Mouse (Mus musculus): ENCODE data around the gene Arhgap1. TPM values are rescaled to one million over a fixed set of nuclear protein-coding genes. Genes with fewer than 3 reads are reported as not detected.

Gene Arhgap1
- polyA plus RNA-seq, 1 experiment from 2014 or later = 132 TPM

- Histone ChIP-seq H3K36me3 (no peaks in the 10 kb centered on the region), H3K4me1 (peaks cover 12% of the 10 kb centered on the region), H3K27ac (no peak overlapping the region), H3K9ac (no peak overlapping the region), H3K4me3 (replicated peaks) (no peak overlapping the region), H3K9me3 (replicated peaks) (no peaks in the 10 kb centered on the region), H3K4me2 (no peak overlapping the region), H3K27me3 (no peaks in the 10 kb centered on the region)
- no peak for ATAC-seq (replicated peaks; ENCODE audit: low FRiP score)
Observed at GRCm38 (mm10) chr2:91706456-91706855, 56.8 kb downstream of the Arhgap1 start.

GRCm38 (mm10) chr2:91708361-91708760, 58.7 kb downstream of the Arhgap1 start:
- no peak overlapping the region for H3K4me3 ChIP-seq (replicated peaks)
- no peak overlapping the region for H3K9ac ChIP-seq
- peaks cover 23% of the 10 kb centered on the region for H3K4me1 ChIP-seq
- no peak for ATAC-seq (replicated peaks; ENCODE audit: low FRiP score)
- no peaks in the 10 kb centered on the region for H3K9me3 ChIP-seq (replicated peaks)
- H3K27me3 ChIP-seq = no peaks in the 10 kb centered on the region
- no peaks in the 10 kb centered on the region for H3K36me3 ChIP-seq
- 91% methylated on average over 6 of the region's 6 CpGs for WGBS
- H3K4me2 ChIP-seq = no peak overlapping the region
- no peak overlapping the region for H3K27ac ChIP-seq

DNA sequence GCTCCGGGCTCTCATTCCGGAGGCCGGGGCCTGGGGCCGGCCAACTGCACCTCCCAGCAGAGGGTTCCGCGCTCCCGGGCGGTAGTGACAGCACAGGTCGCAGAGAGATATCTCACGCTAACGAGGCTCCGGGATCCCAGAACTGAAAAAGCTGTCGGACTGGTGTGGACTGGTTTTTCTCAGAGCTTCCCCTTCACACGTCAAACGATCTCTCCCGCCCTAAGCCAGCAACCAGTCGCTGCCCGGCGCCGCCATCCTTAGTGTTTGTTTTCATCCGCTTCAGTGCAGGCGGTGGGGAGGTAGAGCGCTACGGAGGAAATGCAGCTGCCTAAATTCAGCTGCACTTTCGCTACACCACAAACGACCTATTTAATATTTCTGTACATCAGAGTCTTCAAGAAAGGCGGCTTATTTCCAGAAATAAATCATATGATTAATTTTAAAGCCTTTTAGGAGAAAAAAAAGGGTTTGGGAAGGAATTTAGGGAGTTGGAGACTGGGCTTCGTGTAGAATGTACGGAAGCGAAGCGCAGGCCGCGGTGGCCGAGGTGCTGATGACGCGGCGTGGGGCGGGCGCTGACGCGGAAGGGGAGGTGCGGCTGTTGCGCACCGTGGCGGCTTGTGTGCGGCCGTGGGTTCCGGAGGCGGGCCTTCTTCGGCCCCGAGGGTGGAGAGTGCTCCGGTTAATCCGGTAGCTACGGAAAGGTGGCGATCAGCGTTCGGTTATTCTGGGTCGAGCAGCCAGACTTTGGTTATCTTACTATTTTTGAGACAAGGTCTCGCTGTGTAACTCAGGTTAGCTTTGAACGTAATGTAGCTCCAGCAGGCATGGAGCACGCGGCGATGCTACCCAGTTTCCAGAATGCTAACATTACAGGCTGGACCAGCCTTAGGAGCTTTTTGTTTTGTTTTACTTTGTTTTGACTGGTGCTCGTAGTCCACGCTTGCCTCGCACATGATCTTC, 60.9 kb downstream of the Arhgap1 start, which contains the start of the genes Atg13 and Harbi1:
Gene Atg13 (minus strand): TSS at position 305 of the 963 bp plus-strand sequence.
Gene Harbi1 (plus strand): TSS at position 581 of the 963 bp plus-strand sequence.
- Histone ChIP-seq H3K9ac (peak within 1 kb of the TSS; percentile 70), H3K36me3 (no peaks in the 10 kb centered on the region), H3K9me3 (replicated peaks) (no peaks in the 10 kb centered on the region), H3K4me3 (replicated peaks) (peak within 1 kb of the TSS; percentile 72), H3K4me1 (peaks cover 23% of the 10 kb centered on the region), H3K27me3 (no peaks in the 10 kb centered on the region), H3K27ac (peak within 1 kb of the TSS; percentile 73), H3K4me2 (peak within 1 kb of the TSS; percentile 73)
- peak; percentile 99 for ATAC-seq (replicated peaks; ENCODE audit: low FRiP score)
- WGBS = under 1% methylated on average over 66 of the region's 66 CpGs

DNA sequence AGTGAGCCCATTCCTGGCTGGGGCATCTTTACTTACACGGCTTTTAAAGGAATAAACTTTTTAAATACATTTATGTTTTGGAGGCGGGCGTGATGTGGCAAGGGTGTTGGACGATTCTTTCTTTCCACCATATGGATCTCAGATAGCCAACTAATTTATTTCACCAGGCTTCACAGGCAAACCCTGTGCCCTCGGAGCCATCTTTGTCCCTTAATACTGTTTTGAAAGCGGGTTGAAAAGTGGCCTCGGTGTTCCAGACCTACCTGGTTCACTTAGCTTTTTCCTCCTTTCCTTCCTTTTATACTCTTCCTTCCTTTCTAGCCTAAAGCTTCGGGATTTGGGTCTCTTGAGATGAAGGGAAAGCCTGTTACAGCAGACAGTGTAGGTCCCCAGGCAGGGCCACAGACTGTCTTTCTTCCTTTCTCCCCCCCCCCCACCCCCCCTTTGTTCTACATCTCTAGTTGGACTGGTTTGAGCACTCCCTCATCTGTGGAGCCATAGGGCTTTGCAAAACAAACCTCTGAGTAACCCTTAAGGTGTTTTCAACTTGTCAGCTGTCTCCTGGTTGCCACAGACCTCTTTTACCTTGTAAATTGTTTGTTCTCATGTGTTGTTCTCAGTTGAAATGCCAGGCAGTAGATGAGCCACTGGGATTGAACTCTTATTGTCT, 61.7 kb downstream of the Arhgap1 start:
- Histone ChIP-seq H3K4me1 (peaks cover 23% of the 10 kb centered on the region), H3K36me3 (peaks cover 5% of the 10 kb centered on the region), H3K27me3 (no peaks in the 10 kb centered on the region), H3K9me3 (replicated peaks) (no peaks in the 10 kb centered on the region), H3K27ac (peak overlapping the region; percentile 73), H3K4me3 (replicated peaks) (peak overlapping the region; percentile 72), H3K4me2 (peak overlapping the region; percentile 73), H3K9ac (peak overlapping the region; percentile 70)
- ATAC-seq (replicated peaks; ENCODE audit: low FRiP score) = peak; percentile 17; the same call in 1 of the 2 replicates
- 4% methylated on average over 8 of the region's 8 CpGs for WGBS

- peaks cover 13% of the 10 kb centered on the region for H3K36me3 ChIP-seq
- ATAC-seq (replicated peaks; ENCODE audit: low FRiP score) = no peak
- WGBS = 94% methylated on average over 1 of the region's 1 CpGs
- H3K9me3 ChIP-seq (replicated peaks) = no peaks in the 10 kb centered on the region
- H3K4me1 ChIP-seq = peaks cover 13% of the 10 kb centered on the region
- no peak overlapping the region for H3K4me2 ChIP-seq
- no peak overlapping the region for H3K27ac ChIP-seq
- no peak overlapping the region for H3K9ac ChIP-seq
- no peak overlapping the region for H3K4me3 ChIP-seq (replicated peaks)
- H3K27me3 ChIP-seq = no peaks in the 10 kb centered on the region
Observed at GRCm38 (mm10) chr2:91714921-91715320, 65.3 kb downstream of the Arhgap1 start.

- H3K4me1 ChIP-seq = no peaks in the 10 kb centered on the region
- no peak for ATAC-seq (replicated peaks; ENCODE audit: low FRiP score)
- H3K9ac ChIP-seq = no peak overlapping the region
- H3K27me3 ChIP-seq = no peaks in the 10 kb centered on the region
- no peaks in the 10 kb centered on the region for H3K9me3 ChIP-seq (replicated peaks)
- H3K36me3 ChIP-seq = peaks cover 28% of the 10 kb centered on the region
- no peak overlapping the region for H3K4me3 ChIP-seq (replicated peaks)
- WGBS = 70% methylated on average over 6 of the region's 6 CpGs
- no peak overlapping the region for H3K4me2 ChIP-seq
- no peak overlapping the region for H3K27ac ChIP-seq
Observed at GRCm38 (mm10) chr2:91718276-91718675, 68.6 kb downstream of the Arhgap1 start.

Other genes starting within 250 kb of the Arhgap1 start
- gene 1110051M20Rik, start 205.2 kb upstream of the Arhgap1 start, polyA plus RNA-seq (2015; fragmentation: Nextera tagmentation; extraction: Ambion mirVana) = 56.0 and 65.7 TPM in 2 replicates
- gene Lrp4, start 192.3 kb upstream of the Arhgap1 start, polyA plus RNA-seq (2015; fragmentation: Nextera tagmentation; extraction: Ambion mirVana) = 9.3 and 9.5 TPM in 2 replicates
- gene Ckap5, start 123.1 kb upstream of the Arhgap1 start, polyA plus RNA-seq (2015; fragmentation: Nextera tagmentation; extraction: Ambion mirVana) = 83.3 and 100 TPM in 2 replicates
- 1.7 and 4.6 TPM in 2 replicates for gene F2, start 13.4 kb upstream of the Arhgap1 start, polyA plus RNA-seq (2015; fragmentation: Nextera tagmentation; extraction: Ambion mirVana)
- gene Zfp408, start 69 bp upstream of the Arhgap1 start, polyA plus RNA-seq (2015; fragmentation: Nextera tagmentation; extraction: Ambion mirVana) = 11.9 and 13.7 TPM in 2 replicates
- 24.7 and 26.3 TPM in 2 replicates for gene Atg13, start 60.7 kb downstream of the Arhgap1 start, polyA plus RNA-seq (2015; fragmentation: Nextera tagmentation; extraction: Ambion mirVana)
- 22.4 and 22.6 TPM in 2 replicates for gene Harbi1, start 61.0 kb downstream of the Arhgap1 start, polyA plus RNA-seq (2015; fragmentation: Nextera tagmentation; extraction: Ambion mirVana)
- gene Ambra1, start 80.3 kb downstream of the Arhgap1 start, polyA plus RNA-seq (2015; fragmentation: Nextera tagmentation; extraction: Ambion mirVana) = 19.3 and 19.9 TPM in 2 replicates

All from kidney, embryonic 15.5 days (tissue).